Mouse (Mus musculus): ENCODE measurements around the gene Gsto1.
"Not testable (repeated sequence)": the region's sequence is repeated elsewhere in the genome, so short reads cannot be mapped to it uniquely, and the experiment has no call there.

Gene Gsto1

DNA sequence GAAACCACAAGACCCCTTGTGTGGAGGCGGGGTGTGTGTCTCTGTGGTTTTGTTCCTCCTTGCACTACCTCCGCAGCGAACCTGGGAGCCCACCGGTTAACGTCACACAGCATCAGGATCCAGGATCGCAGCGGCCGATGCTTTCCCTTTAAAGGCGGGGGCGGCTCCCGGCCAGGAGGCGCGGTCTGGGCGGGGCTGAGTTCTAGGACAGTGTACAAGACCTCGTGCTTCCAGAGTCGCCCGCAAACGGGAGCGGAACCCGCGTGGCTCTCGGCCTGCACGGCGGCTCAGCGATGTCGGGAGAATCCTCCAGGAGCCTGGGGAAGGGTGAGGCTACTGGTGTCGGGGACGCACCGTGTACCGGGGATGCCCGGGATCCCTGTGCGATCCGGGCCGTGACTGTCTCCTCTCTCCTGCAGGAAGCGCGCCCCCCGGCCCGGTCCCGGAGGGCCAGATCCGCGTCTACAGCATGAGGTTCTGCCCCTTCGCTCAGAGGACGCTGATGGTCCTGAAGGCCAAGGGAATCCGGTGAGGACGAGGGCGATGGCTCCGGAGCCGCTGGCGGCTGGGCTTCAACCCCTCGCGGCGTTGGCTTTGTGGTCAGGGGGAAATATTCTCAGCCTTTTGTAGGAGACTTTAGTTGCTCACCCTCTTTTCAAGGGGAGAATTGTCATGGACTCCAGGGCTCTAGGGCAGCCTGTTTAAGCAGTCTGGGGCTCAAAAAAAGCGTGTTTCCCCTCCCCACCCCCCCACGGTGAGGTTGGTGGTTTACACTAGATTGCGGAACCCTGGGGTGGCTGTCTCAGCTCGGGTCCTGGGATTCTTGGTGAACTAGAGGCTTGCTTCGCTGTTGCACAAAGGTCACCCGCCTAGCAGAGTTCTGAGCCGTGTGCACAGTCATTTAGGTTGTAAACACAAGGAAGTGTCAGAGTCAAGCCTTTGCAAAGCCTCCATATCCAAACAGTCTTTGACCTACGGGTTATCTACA is at the start of gene Gsto1:
TSS of gene Gsto1 (plus strand) at position 175 of the 988 bp plus-strand sequence.
- DNase-seq (ENCODE audit: low read depth, low spot score): peak; percentile 84

DNA sequence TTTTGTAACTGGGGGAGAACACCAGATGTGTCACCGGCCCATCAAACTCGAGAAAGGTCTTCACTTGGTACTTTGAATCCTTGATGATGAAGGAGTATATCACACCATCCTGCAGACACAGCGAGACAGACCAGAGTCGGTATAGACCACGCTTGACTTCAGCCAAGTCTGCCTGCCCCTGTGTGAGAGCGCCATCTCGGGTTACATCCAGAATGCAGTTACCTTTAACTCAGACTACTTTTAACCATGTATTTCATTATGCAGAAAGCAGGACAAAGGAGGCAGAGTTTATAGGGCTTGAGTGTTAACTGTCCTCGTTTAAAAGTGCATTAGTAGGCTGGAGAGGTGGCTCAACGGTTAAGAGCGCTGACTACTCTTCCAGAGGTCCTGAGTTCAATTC is 42.7 kb upstream of the Gsto1 start:
- no peak for DNase-seq (ENCODE audit: low read depth, low spot score)

DNA sequence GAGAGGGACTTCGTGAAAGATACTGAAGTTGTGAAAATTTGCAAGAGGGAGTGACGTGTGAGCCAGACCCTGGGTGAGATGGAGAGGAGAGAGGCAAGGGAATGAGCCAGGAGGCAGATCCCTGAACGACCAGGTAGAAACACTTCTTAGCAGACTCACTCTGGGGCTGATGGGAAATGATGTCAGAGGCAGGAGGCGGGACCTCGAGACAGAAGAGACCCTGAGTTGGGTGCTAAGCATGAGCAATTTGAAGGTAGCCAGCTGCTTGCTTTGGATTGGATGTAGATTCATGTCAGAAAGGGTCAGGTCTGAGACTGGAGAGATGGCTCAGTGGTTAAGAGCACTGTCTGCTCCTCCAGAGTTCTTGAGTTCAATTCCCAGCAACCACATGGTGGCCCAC is 40.0 kb upstream of the Gsto1 start:
- no peak for DNase-seq (ENCODE audit: low read depth, low spot score)

DNA sequence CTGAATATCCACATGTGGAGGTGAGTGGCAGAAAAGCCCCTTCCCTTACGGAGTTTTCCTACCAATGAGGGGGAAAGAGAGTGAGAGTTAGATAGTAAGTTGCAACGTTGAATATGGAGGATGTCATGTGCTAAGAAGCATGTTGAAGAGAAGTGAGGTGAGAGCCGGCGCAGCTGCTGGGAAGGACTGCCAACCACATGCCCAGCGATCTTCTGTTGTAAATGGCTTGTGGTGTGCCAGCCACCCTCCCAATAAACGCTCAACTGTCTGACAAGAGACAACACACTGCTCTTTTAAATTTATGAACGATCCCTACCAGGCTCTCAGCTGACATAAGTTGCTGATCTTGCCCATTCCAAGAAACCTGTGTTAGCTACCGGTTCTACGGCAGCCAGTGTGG is 37.1 kb upstream of the Gsto1 start:
- no peak for DNase-seq (ENCODE audit: low read depth, low spot score)

DNA sequence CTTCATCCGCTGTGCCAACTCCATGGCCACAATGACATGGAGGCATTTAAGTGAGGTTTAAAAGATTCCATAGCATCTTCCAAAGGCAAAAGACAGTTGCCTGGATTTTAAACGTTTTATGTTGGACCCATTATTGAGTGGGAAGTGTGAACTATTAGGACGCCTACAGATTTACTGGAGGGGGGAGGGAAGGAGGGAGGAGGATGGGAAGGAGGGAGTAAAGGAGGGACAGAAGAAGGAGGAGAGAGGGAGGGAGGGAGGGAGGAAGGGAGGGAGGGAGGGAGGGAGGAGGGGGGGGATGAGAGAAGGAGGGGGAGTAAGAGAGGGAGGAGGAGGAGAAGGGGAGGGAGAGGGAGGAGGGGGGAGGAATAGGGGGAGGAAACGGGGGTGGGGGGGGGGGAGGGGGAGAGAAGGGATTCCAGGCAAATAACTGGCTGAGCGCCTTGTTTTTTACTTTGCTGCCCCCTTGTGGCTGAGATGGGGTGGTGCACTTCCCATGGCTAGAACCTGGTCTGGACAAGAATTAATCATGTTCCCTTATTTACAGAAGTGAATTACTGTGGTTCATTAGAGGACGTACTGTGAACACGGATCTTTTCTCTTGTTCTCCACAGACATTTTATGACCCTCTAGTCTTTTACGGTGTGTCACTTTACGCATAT is 33.8 kb upstream of the Gsto1 start:
- DNase-seq (ENCODE audit: low read depth, low spot score): peak; percentile 80

DNA sequence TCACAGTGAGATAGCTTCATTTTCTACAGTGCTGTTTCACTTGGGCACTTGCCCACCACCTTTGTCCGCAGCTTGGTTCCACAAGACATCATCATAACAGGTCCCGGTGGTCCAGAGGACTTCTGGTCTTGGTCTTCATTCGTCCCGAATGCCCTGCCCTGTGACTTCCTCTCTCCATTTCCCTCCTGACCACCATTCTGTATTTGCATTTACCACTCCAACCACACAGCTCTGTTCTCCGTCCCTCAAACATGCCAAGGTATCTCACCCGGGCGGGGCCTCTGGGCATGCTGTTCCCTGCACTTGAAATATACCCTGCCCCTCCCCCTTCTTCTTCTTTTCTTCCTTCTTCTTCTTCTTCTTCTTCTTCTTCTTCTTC is 33.3 kb upstream of the Gsto1 start:
- no peak for DNase-seq (ENCODE audit: low read depth, low spot score)

DNA sequence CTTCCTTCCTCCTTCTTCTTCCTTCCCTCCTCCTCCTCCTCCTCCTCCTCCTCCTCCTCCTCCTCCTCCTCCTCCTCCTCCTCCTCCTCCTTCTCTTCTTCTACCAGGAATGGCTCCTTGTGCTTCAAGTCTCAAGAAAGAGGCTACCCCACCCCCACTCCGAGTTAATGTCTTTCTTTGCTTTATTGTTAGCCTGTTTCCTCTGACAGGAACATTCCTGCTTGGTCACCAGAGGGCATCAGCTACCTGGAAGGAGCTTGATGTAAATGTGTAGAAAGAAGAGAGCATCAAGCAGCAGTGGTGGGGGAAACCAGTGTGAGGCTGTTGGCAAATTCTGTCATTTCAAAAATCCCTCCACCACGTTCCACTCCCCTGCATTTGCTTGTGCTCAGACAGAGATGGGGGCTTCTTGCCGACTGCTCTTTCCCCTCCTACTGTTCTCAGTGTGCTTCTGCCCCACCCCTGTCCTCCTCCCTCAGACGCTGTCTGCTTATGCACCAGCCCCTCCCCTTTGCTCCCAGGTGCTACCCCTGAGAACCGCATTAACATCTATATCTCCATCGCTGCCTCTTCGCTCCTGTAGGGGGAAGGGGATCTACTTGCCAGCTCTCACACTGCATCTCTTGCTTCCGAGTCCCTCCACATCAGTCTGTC is 32.5 kb upstream of the Gsto1 start:
- DNase-seq (ENCODE audit: low read depth, low spot score): no peak

DNA sequence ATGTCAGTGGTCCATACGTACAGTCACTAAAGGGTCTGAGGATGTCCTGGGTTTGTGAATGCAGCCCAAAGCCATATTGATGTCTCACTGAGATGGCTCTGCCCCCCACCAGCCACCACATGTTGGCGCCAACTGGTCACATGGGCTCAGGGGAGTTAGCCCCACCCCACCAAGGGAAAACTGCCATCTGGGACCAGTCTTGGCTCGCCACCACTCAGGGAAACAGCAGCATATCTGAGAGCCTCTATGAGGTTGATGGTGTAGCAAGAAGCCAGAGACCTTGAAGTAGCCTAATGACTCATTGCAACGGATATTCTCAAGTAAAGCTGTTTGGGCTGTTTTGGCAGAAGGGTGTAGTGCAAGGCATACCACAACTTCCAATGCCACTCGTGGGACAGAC is 30.7 kb upstream of the Gsto1 start:
- DNase-seq (ENCODE audit: low read depth, low spot score): no peak

DNA sequence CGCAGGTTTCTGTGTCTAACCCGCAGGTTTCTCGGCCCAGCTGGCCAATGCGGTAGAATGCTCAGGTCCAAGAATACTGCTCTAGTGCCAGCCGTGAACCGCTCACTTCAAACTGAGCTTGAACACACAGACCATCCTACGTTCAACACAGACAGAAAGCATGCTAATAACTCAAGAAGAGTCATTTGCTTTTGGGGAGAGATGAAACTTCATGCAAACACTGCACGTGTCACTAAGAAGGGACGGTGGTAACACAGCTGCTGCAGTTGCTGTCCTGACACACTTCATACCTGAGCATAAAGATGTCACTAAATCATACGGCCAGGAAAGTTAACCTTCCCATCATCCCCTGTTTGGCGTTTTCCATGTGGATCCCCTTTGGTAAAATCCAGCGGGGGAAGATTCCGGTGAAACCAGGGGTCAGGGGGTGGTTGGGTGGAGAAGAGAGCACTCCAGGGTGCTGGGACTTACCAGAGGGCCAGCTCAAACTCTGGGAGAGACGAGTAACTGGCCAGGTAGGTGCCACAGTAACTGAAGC is 24.8 kb upstream of the Gsto1 start:
- DNase-seq (ENCODE audit: low read depth, low spot score): no peak

DNA sequence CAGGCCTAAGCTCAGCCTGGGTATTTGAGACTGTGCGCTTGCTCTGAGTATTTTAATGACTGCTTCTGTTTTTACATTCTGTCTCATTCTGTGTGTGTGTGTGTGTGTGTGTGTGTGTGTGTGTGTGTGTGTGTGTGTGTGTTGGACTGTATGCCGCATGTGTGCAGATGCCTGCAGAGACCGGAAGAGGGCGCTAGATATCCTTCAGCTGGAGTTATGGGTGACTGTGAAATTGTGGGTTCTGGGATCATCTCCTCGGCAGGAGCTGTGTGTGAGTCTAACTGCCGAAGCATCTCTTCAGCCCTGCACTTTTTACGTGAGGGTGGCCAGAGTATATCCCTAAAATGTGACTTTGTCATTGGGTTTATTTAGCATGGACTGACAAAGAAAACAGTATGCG is 23.7 kb upstream of the Gsto1 start:
- no peak for DNase-seq (ENCODE audit: low read depth, low spot score)

DNA sequence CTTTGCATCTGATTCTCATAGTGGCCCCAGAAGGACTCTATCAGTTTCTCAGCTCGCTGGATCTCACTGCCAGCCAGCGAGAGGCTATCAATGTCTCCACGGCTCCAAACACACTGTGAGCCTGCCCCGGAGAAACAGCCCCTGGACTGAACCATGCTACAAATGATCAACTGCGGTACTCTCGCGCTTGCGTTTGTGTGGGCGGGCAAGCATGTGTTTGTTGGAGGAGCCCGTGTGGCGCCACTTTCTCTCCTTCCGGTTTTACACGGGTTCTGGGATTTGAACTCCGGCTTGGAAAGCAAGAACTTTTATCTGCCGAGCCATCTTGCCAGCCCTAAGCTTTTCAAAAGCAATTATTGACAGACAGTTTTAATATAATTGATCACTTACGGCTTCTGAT is 22.5 kb upstream of the Gsto1 start:
- DNase-seq (ENCODE audit: low read depth, low spot score): no peak

DNA sequence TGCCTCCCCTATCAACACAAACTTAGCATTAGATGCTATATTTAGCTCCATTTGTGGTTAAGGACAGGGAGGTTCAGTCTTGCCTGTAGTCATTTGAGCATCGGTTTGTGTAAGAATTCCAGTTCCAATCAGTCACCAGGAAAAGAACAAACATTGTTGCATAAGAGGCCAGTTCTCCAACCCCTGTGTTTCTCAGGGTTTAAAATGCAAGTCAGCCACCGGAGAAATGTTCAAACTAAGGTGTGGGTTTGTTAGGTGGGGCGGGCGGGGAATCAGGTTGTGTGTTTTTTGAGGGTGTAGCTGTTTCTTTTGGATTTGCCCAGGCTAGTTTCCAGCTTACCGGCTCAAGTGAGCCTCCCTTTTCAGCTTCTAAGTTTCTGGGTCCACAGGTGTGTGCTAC is 20.2 kb upstream of the Gsto1 start:
- DNase-seq (ENCODE audit: low read depth, low spot score): no peak

DNA sequence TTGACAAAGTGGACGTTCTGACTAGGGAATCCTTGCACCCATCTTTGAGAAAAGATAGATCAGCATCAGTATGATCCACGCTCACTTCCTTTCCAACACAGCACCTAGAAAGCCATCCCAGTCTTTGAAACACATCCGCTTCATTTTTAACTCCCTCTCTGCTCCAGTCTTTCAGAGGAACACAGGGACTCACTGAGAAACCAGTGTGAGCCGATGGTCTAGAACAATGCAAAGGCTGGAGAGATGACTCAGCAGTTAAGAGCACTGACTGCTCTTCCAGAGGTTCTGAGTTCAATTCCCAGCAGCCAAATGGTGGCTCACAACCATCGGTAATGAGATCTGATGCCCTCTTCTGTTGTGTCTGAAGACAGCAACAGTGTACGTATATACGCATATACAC is 19.0 kb upstream of the Gsto1 start:
- no peak for DNase-seq (ENCODE audit: low read depth, low spot score)

DNA sequence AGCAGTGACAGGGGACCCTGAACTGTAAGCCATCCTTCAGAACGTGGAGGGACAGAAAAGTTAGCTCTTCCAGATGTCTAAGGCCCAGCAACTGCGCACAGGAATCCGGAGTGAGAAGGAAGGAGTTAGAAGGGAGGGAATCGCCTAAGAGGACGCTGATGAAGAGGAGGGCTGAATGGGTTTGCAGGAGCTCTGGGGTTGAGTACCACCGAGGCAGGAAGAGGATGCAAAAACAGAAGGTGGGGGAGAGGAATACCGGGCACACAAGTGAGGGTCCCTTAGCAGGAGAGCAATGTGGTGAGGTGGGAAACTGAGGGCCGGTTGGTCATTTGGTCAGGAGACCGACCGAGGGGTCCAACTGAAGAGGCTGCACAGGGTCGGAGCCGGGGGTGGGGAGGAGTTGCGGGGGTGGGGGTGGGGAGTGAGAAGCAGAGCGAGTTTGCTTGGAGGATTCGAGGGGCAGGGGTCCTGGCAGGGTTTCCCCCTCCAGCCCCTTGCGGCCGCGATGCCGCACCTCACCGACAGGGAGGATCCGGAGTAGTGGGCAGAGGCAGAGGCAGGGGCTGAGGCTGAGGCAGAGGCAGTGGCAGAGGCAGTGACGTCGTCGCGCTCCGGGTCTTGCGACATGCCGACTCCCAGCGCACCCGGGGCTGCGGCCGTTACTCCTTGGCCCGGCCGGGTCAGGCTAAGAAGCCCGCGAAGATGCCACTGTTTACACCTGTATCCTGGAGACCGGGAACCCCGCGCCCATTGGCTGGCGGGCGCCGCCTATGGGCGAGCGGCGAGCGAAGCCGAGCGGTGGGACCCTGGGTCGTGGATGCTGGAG is 17.9 kb upstream of the Gsto1 start:
- DNase-seq (ENCODE audit: low read depth, low spot score): peak; percentile 78

DNA sequence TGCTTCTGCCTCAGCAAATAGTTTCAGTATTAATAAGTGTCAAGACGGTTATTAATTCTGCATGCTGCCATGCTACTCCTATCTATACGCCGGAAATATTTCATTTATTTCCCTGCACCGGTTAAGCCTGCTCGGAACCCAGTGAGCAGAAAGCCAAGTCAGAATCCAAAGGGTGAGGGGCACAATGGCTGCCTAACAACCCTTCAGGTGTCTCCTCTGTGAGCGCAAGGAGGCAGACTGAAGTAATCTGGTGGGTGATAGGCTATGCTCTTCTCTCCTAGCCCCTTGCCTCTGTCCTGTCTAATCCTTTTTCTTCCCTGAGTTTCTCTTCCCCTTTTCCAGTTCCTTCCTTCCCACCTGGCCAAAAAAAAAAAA is 17.3 kb upstream of the Gsto1 start:
- no peak for DNase-seq (ENCODE audit: low read depth, low spot score)

DNA sequence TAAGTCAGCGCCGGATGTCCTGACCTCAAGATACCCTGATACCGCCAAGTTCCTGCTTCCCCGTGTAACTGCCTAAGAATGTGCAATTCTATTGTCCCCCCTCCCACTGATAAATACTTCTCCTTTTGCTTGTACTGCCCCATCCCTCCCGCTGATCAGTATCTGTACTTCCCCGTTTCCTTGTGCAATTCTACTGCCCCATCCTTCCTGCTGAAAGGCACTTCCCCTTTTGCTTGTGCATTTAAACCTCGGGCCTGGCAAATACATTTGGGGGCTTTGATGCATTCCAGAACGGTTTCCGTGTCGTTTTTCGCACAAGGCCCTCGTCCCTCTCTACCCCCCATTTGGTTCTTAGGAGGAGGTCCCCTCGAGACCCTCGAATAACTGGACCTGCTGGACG is 13.5 kb upstream of the Gsto1 start:
- DNase-seq (ENCODE audit: low read depth, low spot score): not testable (repeated sequence)

DNA sequence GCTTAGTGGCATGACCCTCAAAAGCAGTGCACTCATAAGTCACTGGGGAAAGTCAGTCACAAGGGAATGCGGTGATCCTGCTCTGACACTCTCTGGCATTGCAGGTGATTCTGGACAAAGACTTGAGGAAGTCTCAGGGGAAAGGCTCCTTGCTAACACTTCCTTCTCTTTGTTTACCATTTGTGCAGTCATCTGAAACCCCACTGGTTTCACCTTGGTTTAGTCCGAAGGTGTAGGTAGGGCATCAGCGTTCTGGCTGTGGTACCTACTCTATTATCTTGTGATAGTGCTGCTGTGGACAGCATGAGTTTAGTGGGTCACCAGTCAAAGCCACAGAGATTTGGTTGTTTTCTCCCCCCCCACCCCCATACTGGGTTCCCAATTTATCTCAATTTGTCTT is 5.0 kb upstream of the Gsto1 start:
- DNase-seq (ENCODE audit: low read depth, low spot score): no peak

DNA sequence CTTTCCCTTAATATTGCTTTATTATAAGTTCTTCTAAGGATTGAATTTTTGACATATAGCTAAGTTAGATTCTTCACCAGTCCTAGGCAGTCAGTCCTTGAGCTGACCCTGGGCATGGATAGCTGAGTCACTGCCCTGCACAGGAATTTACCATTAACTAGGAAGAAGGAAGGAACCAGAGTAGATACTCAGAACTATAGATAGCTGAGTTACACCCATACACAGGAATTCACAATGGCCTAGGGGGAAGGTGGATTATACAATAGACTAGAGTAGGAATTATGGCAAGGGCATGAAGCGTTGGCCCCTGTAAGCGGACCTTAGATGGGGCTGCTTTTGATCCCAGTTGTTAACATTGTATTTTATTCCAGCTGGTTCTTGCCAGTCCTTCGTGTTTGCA is 2.6 kb upstream of the Gsto1 start:
- DNase-seq (ENCODE audit: low read depth, low spot score): not testable (repeated sequence)

DNA sequence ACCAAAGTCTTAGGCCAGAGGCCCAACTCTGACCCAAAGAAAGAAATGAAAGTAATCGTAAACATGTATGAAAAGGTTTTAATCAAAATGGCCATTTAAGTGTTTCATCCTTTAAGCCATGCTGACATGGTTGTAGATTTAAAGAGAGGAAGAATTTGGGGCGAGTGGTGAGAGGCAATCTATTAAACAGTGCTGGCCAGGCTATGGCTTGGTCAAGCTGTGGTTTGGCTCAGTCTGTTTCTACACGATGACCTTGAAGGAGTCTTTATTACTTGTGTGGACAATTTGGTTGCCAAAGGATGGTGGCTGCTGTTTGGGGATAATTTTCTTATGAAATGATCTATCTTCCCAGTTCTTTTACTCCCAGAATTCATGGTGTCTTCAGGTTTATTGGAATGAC is 1.7 kb upstream of the Gsto1 start:
- DNase-seq (ENCODE audit: low read depth, low spot score): no peak

DNA sequence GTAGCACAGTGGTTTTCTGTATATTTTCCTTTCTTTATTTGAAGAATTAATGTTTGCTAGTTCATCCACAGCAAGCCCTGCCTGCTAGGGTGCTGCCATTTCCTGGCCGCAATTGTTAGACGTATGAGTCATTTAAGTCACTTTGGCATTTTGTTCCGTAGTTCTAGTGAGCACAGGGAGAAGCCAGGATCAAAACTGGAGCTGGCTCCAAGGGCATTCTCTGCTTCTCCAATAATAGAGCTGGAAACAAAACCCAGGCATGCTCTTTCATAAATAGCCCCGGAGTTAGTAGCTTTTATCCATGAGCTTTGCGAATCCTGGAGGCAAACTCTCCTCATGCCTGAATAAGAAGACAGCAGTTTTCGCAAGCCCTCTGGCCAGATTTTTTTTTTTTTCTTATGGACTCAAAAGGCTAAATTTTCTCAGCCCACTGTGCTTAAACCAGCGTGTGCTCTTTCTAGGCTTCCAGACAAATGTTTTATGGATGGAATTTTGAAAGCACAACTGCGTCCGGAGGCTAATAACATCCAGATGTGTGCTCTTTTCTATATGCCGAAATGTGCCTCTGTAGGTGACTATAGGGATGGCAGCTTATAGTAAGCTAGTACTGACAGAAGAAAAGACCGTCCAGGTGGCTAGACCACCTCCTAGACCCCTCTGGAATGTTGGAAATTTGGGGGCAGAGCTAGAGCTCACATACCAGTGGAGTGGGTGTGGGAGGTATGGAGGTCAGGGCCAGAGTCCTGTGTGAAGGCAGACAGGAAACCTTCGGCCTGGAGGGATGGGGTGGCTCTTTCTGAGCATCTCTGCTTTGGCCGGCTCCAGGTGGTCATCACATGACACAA is 597 bp upstream of the Gsto1 start:
- peak; percentile 90 for DNase-seq (ENCODE audit: low read depth, low spot score)

All from forelimb bud, embryonic 11.5 days (tissue).